Mouse (Mus musculus) MEL (cell line): ENCODE results near the gene Sh3pxd2b.

Source experiments
- CTCF ChIP-seq, 3 experiments: IDR thresholded peaks in 2 of 3; conservative IDR thresholded peaks in 1 of 3; 2 replicates each; pipeline ENCODE4 v1.5.1; 2011 to 2012; ENCODE audit warnings: low read length in 3 of 3, low read depth in 2 of 3, mild to moderate bottlenecking in 2 of 3, improper control_type of control experiment in 1 of 3, inconsistent platforms in 1 of 3, mixed read lengths in 1 of 3, moderate library complexity in 1 of 3; ENCODE audit not compliant: control insufficient read depth in 1 of 3, insufficient read depth in 1 of 3, poor library complexity in 1 of 3, severe bottlenecking in 1 of 3
- E2F4 ChIP-seq: IDR thresholded peaks from 2 replicates; pipeline ENCODE4 v1.6.1; 2011; ENCODE audit warnings: low read depth, low read length, improper control_type of control experiment, borderline replicate concordance
- ELF1 ChIP-seq: IDR thresholded peaks from 2 replicates; pipeline ENCODE4 v1.6.1; 2014; ENCODE audit warnings: low read depth, mild to moderate bottlenecking, inconsistent platforms, low read length, improper control_type of control experiment, moderate library complexity
- EP300 ChIP-seq, 2 experiments: IDR thresholded peaks; 2 replicates each; pipeline ENCODE4 v1.6.1; 2011; ENCODE audit warnings: improper control_type of control experiment in 2 of 2, low read length in 2 of 2, low read depth in 1 of 2, mild to moderate bottlenecking in 1 of 2
- GABPA ChIP-seq: IDR thresholded peaks from 2 replicates; pipeline ENCODE4 v1.6.1; 2012; ENCODE audit warnings: low read depth, mild to moderate bottlenecking, inconsistent platforms, low read length, improper control_type of control experiment, moderate library complexity
- MAX ChIP-seq: IDR thresholded peaks from 2 replicates; pipeline ENCODE4 v1.6.1; 2011; ENCODE audit warnings: low read length, improper control_type of control experiment
- MEF2A ChIP-seq: IDR thresholded peaks from 2 replicates; pipeline ENCODE4 v1.6.1; 2014; ENCODE audit warnings: low read depth, mild to moderate bottlenecking, inconsistent platforms, low read length, improper control_type of control experiment; ENCODE audit not compliant: poor library complexity, insufficient replicate concordance, severe bottlenecking; ENCODE audit errors: extremely low read depth
- NRF1 ChIP-seq: IDR thresholded peaks from 2 replicates; pipeline ENCODE4 v1.6.1; 2014; ENCODE audit warnings: low read depth, mild to moderate bottlenecking, inconsistent platforms, low read length, improper control_type of control experiment, moderate library complexity; ENCODE audit not compliant: poor library complexity, insufficient read depth, severe bottlenecking
- RCOR1 ChIP-seq: IDR thresholded peaks from 2 replicates; pipeline ENCODE4 v1.6.1; 2012; ENCODE audit warnings: low read depth, mild to moderate bottlenecking, inconsistent platforms, low read length, improper control_type of control experiment
- TAL1 ChIP-seq: IDR thresholded peaks from 2 replicates; pipeline ENCODE4 v1.6.1; 2012; ENCODE audit warnings: mild to moderate bottlenecking, inconsistent platforms, low read length, moderate library complexity, mixed read lengths
- ZKSCAN1 ChIP-seq: IDR thresholded peaks from 2 replicates; pipeline ENCODE4 v1.6.1; 2012; ENCODE audit warnings: low read depth, mild to moderate bottlenecking, inconsistent platforms, low read length, improper control_type of control experiment, moderate library complexity

- TF ChIP-seq MAX (no peak), ZKSCAN1 (no peak), GABPA (no peak), ELF1 (no peak), EP300 (IDR thresholded peaks at IDR 0.05; ENCODE audit: low read depth in 1 of 2, low read length in 2 of 2) (no peak), TAL1 (no peak), E2F4 (no peak), MEF2A (no peak), NRF1 (no peak), CTCF (IDR thresholded peaks at IDR 0.05 in 2 of 3, conservative IDR thresholded peaks at IDR 0.05 in 1 of 3; ENCODE audit: control insufficient read depth in 1 of 3, insufficient read depth in 1 of 3, low read depth in 2 of 3, low read length in 3 of 3, poor library complexity in 1 of 3, severe bottlenecking in 1 of 3) (no peak), RCOR1 (no peak)
Observed at GRCm38 (mm10) chr11:32442576-32442975, 95.0 kb downstream of the Sh3pxd2b start.
